Mouse (Mus musculus): Measurements from ENCODE around the gene Rras2. TPM values are rescaled to one million over a fixed set of nuclear protein-coding genes. Genes with fewer than 3 reads are reported as not detected.

The Rras2 gene
- total RNA-seq, 1 experiment, result 44.0 TPM

DNA sequence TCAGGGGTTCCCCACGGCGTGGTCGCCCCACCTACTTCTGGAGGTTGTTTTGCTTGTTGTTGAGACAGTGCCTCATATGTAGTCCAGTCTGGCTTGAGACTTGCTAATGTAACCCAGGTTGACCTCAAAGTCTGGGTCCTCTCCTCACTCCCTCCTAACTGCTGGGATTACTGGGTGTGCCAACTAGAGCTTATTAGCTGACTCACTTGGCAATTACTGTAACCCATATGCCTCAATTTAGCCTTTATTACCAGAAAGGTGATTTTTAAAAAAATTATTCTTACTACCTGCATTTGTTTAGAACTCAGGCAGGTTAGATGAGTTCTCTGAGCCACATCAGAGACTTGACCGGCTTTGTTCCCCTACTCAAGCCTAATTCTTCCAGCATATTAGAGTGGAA is 38.8 kb upstream of the Rras2 start:
- Histone ChIP-seq H3K9ac (ENCODE audit: insufficient read depth, low read depth, low read length, poor library complexity, severe bottlenecking) (no peak overlapping the region), H3K9me3 (ENCODE audit: control insufficient read depth, insufficient read depth, low read depth, low read length) (no peaks in the 10 kb centered on the region), H3K36me3 (ENCODE audit: control insufficient read depth, insufficient read depth, low read length, poor library complexity, severe bottlenecking) (no peaks in the 10 kb centered on the region), H3K27ac (ENCODE audit: insufficient read depth, low read depth, low read length, poor library complexity, severe bottlenecking) (no peak overlapping the region), H3K4me1 (ENCODE audit: control insufficient read depth in 2 of 2, insufficient read depth in 2 of 2, low read length in 2 of 2, poor library complexity in 1 of 2) (no peaks in the 10 kb centered on the region), H3K4me3 (ENCODE audit: insufficient read depth in 1 of 2, low read depth in 1 of 2, low read length in 2 of 2, poor library complexity in 1 of 2, severe bottlenecking in 1 of 2) (no peak overlapping the region)
- no peak for TF ChIP-seq MAFK (IDR thresholded peaks at IDR 0.05; ENCODE audit: insufficient read depth, low read depth, low read length)
- TF ChIP-seq ZC3H11A (IDR thresholded peaks at IDR 0.05; ENCODE audit: borderline replicate concordance, low read depth, low read length), result no peak
- TF ChIP-seq HCFC1 (IDR thresholded peaks at IDR 0.05; ENCODE audit: borderline replicate concordance, insufficient read depth, low read length), result no peak
- no peak for TF ChIP-seq ZNF384 (IDR thresholded peaks at IDR 0.05; ENCODE audit: low read depth, low read length)
- TF ChIP-seq CHD2 (IDR thresholded peaks at IDR 0.05; ENCODE audit: low read depth, low read length), result no peak
- no peak for DNase-seq (ENCODE audit: low read depth, low spot score)
- in situ Hi-C loops (cut with MboI; ENCODE audit: low sequenced_read_pairs in 2 of 2, unreplicated experiment in 2 of 2), result no loop called here

DNA sequence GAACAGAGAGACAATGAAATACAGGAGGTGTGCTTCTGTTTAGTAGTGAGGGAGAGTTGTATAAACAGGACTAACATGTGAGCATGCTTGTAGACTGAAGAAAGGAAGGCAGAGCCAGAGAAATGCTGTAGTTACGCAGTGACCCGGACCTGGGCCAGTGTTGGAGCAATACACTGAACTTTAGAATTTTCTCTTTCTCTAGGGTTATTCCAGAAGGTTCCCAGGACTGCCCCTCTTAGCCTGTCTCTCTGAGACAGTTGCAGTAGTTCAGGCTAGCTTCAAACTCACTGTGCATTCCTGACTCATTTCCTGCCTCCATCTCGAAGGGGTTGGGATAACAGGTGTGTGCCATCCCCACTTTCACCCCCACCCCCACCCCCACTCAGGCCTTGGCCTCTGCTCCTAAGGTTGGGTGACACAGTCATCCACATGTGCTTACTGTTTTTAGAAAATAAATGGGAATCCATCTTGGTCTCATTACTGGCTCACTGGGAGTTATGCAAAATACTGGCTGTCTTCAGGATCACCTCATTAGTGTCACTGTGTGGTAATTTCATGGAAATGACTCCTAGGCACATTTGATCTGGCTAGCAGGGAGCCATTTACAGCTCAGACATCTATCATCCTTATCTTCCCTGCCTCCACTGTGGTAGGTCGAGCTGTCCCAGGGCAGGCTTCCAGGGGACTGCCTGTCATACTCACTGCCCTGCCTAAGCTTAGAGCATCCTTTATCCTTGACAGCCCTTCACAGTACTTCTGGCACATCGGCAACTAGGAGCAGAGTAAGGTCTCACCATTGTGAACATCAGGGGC is 37.7 kb upstream of the Rras2 start:
- in situ Hi-C loops (cut with MboI; ENCODE audit: low sequenced_read_pairs in 2 of 2, unreplicated experiment in 2 of 2), result no loop called here
- Histone ChIP-seq H3K4me3 (ENCODE audit: insufficient read depth in 1 of 2, low read depth in 1 of 2, low read length in 2 of 2, poor library complexity in 1 of 2, severe bottlenecking in 1 of 2) (no peak overlapping the region), H3K4me1 (ENCODE audit: control insufficient read depth in 2 of 2, insufficient read depth in 2 of 2, low read length in 2 of 2, poor library complexity in 1 of 2) (no peaks in the 10 kb centered on the region), H3K9ac (ENCODE audit: insufficient read depth, low read depth, low read length, poor library complexity, severe bottlenecking) (no peak overlapping the region), H3K36me3 (ENCODE audit: control insufficient read depth, insufficient read depth, low read length, poor library complexity, severe bottlenecking) (no peaks in the 10 kb centered on the region), H3K27ac (ENCODE audit: insufficient read depth, low read depth, low read length, poor library complexity, severe bottlenecking) (no peak overlapping the region), H3K9me3 (ENCODE audit: control insufficient read depth, insufficient read depth, low read depth, low read length) (no peaks in the 10 kb centered on the region)
- no peak for DNase-seq (ENCODE audit: low read depth, low spot score)
- no peak for TF ChIP-seq ZC3H11A (IDR thresholded peaks at IDR 0.05; ENCODE audit: borderline replicate concordance, low read depth, low read length)
- TF ChIP-seq HCFC1 (IDR thresholded peaks at IDR 0.05; ENCODE audit: borderline replicate concordance, insufficient read depth, low read length), result no peak
- TF ChIP-seq ZNF384 (IDR thresholded peaks at IDR 0.05; ENCODE audit: low read depth, low read length), result no peak
- no peak for TF ChIP-seq MAFK (IDR thresholded peaks at IDR 0.05; ENCODE audit: insufficient read depth, low read depth, low read length)
- no peak for TF ChIP-seq CHD2 (IDR thresholded peaks at IDR 0.05; ENCODE audit: low read depth, low read length)

- Histone ChIP-seq H3K4me1 (ENCODE audit: control insufficient read depth in 2 of 2, insufficient read depth in 2 of 2, low read length in 2 of 2, poor library complexity in 1 of 2) (no peaks in the 10 kb centered on the region), H3K4me3 (ENCODE audit: insufficient read depth in 1 of 2, low read depth in 1 of 2, low read length in 2 of 2, poor library complexity in 1 of 2, severe bottlenecking in 1 of 2) (no peak overlapping the region), H3K36me3 (ENCODE audit: control insufficient read depth, insufficient read depth, low read length, poor library complexity, severe bottlenecking) (no peaks in the 10 kb centered on the region), H3K27ac (ENCODE audit: insufficient read depth, low read depth, low read length, poor library complexity, severe bottlenecking) (no peak overlapping the region), H3K9ac (ENCODE audit: insufficient read depth, low read depth, low read length, poor library complexity, severe bottlenecking) (no peak overlapping the region), H3K9me3 (ENCODE audit: control insufficient read depth, insufficient read depth, low read depth, low read length) (no peaks in the 10 kb centered on the region)
- in situ Hi-C loops (cut with MboI; ENCODE audit: low sequenced_read_pairs in 2 of 2, unreplicated experiment in 2 of 2), result no loop called here
- no peak for DNase-seq (ENCODE audit: low read depth, low spot score)
- TF ChIP-seq ZC3H11A (IDR thresholded peaks at IDR 0.05; ENCODE audit: borderline replicate concordance, low read depth, low read length), result no peak
- no peak for TF ChIP-seq ZNF384 (IDR thresholded peaks at IDR 0.05; ENCODE audit: low read depth, low read length)
- no peak for TF ChIP-seq CHD2 (IDR thresholded peaks at IDR 0.05; ENCODE audit: low read depth, low read length)
- TF ChIP-seq HCFC1 (IDR thresholded peaks at IDR 0.05; ENCODE audit: borderline replicate concordance, insufficient read depth, low read length), result no peak
- no peak for TF ChIP-seq MAFK (IDR thresholded peaks at IDR 0.05; ENCODE audit: insufficient read depth, low read depth, low read length)
Measured at GRCm38 (mm10) chr7:114151036-114151780, 33.6 kb upstream of the Rras2 start.

DNA sequence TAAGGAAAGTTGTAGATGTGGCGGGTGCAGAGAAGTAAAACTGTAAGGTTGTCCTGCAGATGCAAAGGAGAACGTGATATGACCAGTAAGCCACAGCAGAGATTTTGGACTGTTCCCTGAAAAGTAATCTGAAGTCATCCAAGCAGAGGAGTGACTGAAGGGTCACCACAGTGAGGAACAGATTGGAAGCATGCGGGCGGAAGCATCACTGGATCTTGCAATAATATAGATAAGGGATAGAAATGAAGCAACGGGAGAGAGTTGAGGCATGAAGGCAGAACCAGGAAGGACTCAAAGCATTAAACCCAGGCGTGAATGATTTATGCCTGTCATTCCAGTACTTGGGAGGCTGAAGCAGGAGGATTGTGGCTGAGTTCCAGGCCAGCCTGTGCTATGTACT is 32.0 kb upstream of the Rras2 start:
- Histone ChIP-seq H3K36me3 (ENCODE audit: control insufficient read depth, insufficient read depth, low read length, poor library complexity, severe bottlenecking) (no peaks in the 10 kb centered on the region), H3K4me3 (ENCODE audit: insufficient read depth in 1 of 2, low read depth in 1 of 2, low read length in 2 of 2, poor library complexity in 1 of 2, severe bottlenecking in 1 of 2) (no peak overlapping the region), H3K9me3 (ENCODE audit: control insufficient read depth, insufficient read depth, low read depth, low read length) (no peaks in the 10 kb centered on the region), H3K9ac (ENCODE audit: insufficient read depth, low read depth, low read length, poor library complexity, severe bottlenecking) (no peak overlapping the region), H3K4me1 (ENCODE audit: control insufficient read depth in 2 of 2, insufficient read depth in 2 of 2, low read length in 2 of 2, poor library complexity in 1 of 2) (no peaks in the 10 kb centered on the region), H3K27ac (ENCODE audit: insufficient read depth, low read depth, low read length, poor library complexity, severe bottlenecking) (no peak overlapping the region)
- DNase-seq (ENCODE audit: low read depth, low spot score), result no peak
- in situ Hi-C loops (cut with MboI; ENCODE audit: low sequenced_read_pairs in 2 of 2, unreplicated experiment in 2 of 2), result no loop called here
- TF ChIP-seq ZNF384 (IDR thresholded peaks at IDR 0.05; ENCODE audit: low read depth, low read length), result no peak
- TF ChIP-seq ZC3H11A (IDR thresholded peaks at IDR 0.05; ENCODE audit: borderline replicate concordance, low read depth, low read length), result no peak
- no peak for TF ChIP-seq CHD2 (IDR thresholded peaks at IDR 0.05; ENCODE audit: low read depth, low read length)
- TF ChIP-seq HCFC1 (IDR thresholded peaks at IDR 0.05; ENCODE audit: borderline replicate concordance, insufficient read depth, low read length), result no peak
- TF ChIP-seq MAFK (IDR thresholded peaks at IDR 0.05; ENCODE audit: insufficient read depth, low read depth, low read length), result no peak
